Mouse (Mus musculus) ES-Bruce4 (cell line): ENCODE data around the gene Kalrn. TPM values are rescaled to one million over a fixed set of nuclear protein-coding genes. Genes with fewer than 3 reads are reported as not detected.

Experiments
- H3K27ac ChIP-seq: 2 replicates; pipeline ENCODE4 v1.5.1; 2012; ENCODE audit warnings: low read length, inconsistent platforms; ENCODE audit not compliant: insufficient read depth
- H3K27me3 ChIP-seq: 2 replicates; pipeline ENCODE4 v1.6.1; 2012; ENCODE audit warnings: mild to moderate bottlenecking, low read length, inconsistent platforms; ENCODE audit not compliant: control insufficient read depth, poor library complexity, insufficient read depth, severe bottlenecking
- H3K36me3 ChIP-seq: 2 replicates; pipeline ENCODE4 v1.6.1; 2012; ENCODE audit warnings: inconsistent platforms, mild to moderate bottlenecking, low read length, moderate library complexity; ENCODE audit not compliant: control insufficient read depth, poor library complexity, insufficient read depth, severe bottlenecking
- H3K4me1 ChIP-seq: one replicate; pipeline ENCODE4 v1.8.1; 2011; ENCODE audit warnings: low read length; ENCODE audit not compliant: control insufficient read depth, insufficient read depth
- H3K4me3 ChIP-seq: 2 replicates; pipeline ENCODE4 v1.5.1; 2011; ENCODE audit warnings: low read depth, mild to moderate bottlenecking, low read length
- H3K9ac ChIP-seq: 2 replicates; pipeline ENCODE4 v1.6.1; 2012; ENCODE audit warnings: low read depth, mild to moderate bottlenecking, inconsistent platforms; ENCODE audit not compliant: poor library complexity, severe bottlenecking
- H3K9me3 ChIP-seq: replicated peaks from 2 replicates; pipeline ENCODE4 v1.6.1; 2012; ENCODE audit warnings: mild to moderate bottlenecking, low read length, inconsistent platforms; ENCODE audit not compliant: control insufficient read depth, poor library complexity, insufficient read depth, severe bottlenecking
- CTCF ChIP-seq: IDR thresholded peaks from one replicate; pipeline ENCODE4 v1.8.1; 2011; ENCODE audit warnings: low read depth, low read length
- EP300 ChIP-seq: IDR thresholded peaks from 2 replicates; pipeline ENCODE4 v1.6.1; 2011; ENCODE audit warnings: low read depth, low read length; ENCODE audit not compliant: insufficient read depth
- POLR2A ChIP-seq: IDR thresholded peaks from one replicate; pipeline ENCODE4 v1.8.1; 2011; ENCODE audit warnings: low read length; ENCODE audit not compliant: insufficient read depth
- polyA plus RNA-seq: library from polyadenylated mRNA; stranded (reverse); fragments of >200 nt; gene quantifications from 2 replicates; pipeline ENCODE4 v1.2.4, GENCODE M21; 2011; ENCODE audit warnings: low read depth; ENCODE audit not compliant: missing spikeins, insufficient read depth, insufficient read length

Gene Kalrn
- polyA plus RNA-seq, 1 experiment: 8.2 TPM

GRCm38 (mm10) chr16:34155696-34156095, 417.6 kb downstream of the Kalrn start:
- no peaks in the 10 kb centered on the region for H3K36me3 ChIP-seq
- no peaks in the 10 kb centered on the region for H3K9me3 ChIP-seq
- TF ChIP-seq POLR2A (no peak), CTCF (no peak), EP300 (no peak)

GRCm38 (mm10) chr16:34154903-34155302, 418.4 kb downstream of the Kalrn start:
- Histone ChIP-seq H3K36me3 (no peaks in the 10 kb centered on the region), H3K9me3 (no peaks in the 10 kb centered on the region), H3K9ac (no peak overlapping the region), H3K27me3 (no peaks in the 10 kb centered on the region), H3K4me1 (no peaks in the 10 kb centered on the region), H3K27ac (no peak overlapping the region), H3K4me3 (no peak overlapping the region)
- TF ChIP-seq CTCF: no peak
- TF ChIP-seq POLR2A: no peak
- no peak for TF ChIP-seq EP300

More at GRCm38 (mm10) chr16:34155696-34156095, 417.6 kb downstream of the Kalrn start:
- H3K27me3 ChIP-seq: no peaks in the 10 kb centered on the region
- H3K27ac ChIP-seq: no peak overlapping the region
- H3K4me3 ChIP-seq: no peak overlapping the region
- no peaks in the 10 kb centered on the region for H3K4me1 ChIP-seq
- no peak overlapping the region for H3K9ac ChIP-seq

- Histone ChIP-seq H3K9ac (no peak overlapping the region), H3K27me3 (no peaks in the 10 kb centered on the region), H3K4me1 (no peaks in the 10 kb centered on the region), H3K4me3 (no peak overlapping the region), H3K27ac (no peak overlapping the region), H3K36me3 (no peaks in the 10 kb centered on the region), H3K9me3 (no peaks in the 10 kb centered on the region)
- no peak for TF ChIP-seq POLR2A
- TF ChIP-seq EP300: no peak
- TF ChIP-seq CTCF: no peak
Observed at GRCm38 (mm10) chr16:34151528-34152071, 421.7 kb downstream of the Kalrn start.

GRCm38 (mm10) chr16:34141670-34142069, 431.7 kb downstream of the Kalrn start:
- no peaks in the 10 kb centered on the region for H3K36me3 ChIP-seq
- TF ChIP-seq EP300: no peak
- TF ChIP-seq CTCF: no peak
- TF ChIP-seq POLR2A: no peak
- no peak overlapping the region for H3K27ac ChIP-seq

GRCm38 (mm10) chr16:34135074-34135473, 438.3 kb downstream of the Kalrn start:
- TF ChIP-seq POLR2A: no peak
- no peak for TF ChIP-seq CTCF
- no peak for TF ChIP-seq EP300
- no peaks in the 10 kb centered on the region for H3K9me3 ChIP-seq
- no peak overlapping the region for H3K9ac ChIP-seq
- H3K27me3 ChIP-seq: no peaks in the 10 kb centered on the region
- no peak overlapping the region for H3K27ac ChIP-seq
- no peak overlapping the region for H3K4me3 ChIP-seq
- H3K36me3 ChIP-seq: no peaks in the 10 kb centered on the region
- no peaks in the 10 kb centered on the region for H3K4me1 ChIP-seq

More at GRCm38 (mm10) chr16:34141670-34142069, 431.7 kb downstream of the Kalrn start:
- H3K4me1 ChIP-seq: no peaks in the 10 kb centered on the region
- H3K9me3 ChIP-seq: no peaks in the 10 kb centered on the region
- no peaks in the 10 kb centered on the region; the same call in 1 of the 2 replicates for H3K27me3 ChIP-seq
- no peak overlapping the region for H3K4me3 ChIP-seq
- H3K9ac ChIP-seq: no peak overlapping the region

GRCm38 (mm10) chr16:34134628-34135027, 438.7 kb downstream of the Kalrn start:
- Histone ChIP-seq H3K27ac (no peak overlapping the region), H3K27me3 (no peaks in the 10 kb centered on the region), H3K9ac (no peak overlapping the region), H3K36me3 (no peaks in the 10 kb centered on the region), H3K9me3 (no peaks in the 10 kb centered on the region), H3K4me3 (no peak overlapping the region), H3K4me1 (no peaks in the 10 kb centered on the region)
- TF ChIP-seq EP300 (no peak), CTCF (no peak), POLR2A (no peak)
